ENCODE assay signal across 19 mouse cellular contexts in genomic region chr3:145474163-145474562, GRCm38 (mm10).
"Had no signal": no experiment of that assay in that cellular context is flagged by ENCODE, and none has a peak within 500 bp of the region (broad histone marks: within the 10 kb centered on the region; RNA-seq: fewer than 3 reads in every experiment).

No protein-coding gene starts in this region.

- H3K27ac ChIP-seq: kidney, embryonic 15.5 days; limb, embryonic 10.5 days; limb, embryonic 13.5 days; liver, embryonic 12.5 days; liver, embryonic 15.5 days; lung, embryonic 15.5 days; midbrain, embryonic 10.5 days; midbrain, embryonic 13.5 days; stomach, postnatal 0 days had no signal

- ATAC-seq: liver, embryonic 12.5 days; midbrain, embryonic 13.5 days; midbrain, embryonic 16.5 days had no signal

- DNase-seq: kidney, adult 8-10 months; kidney, postnatal 14 days; kidney, postnatal 4 days; liver; lung, adult 18-20 months; lung, postnatal 10 days; lung, postnatal 36 days; thymus, postnatal 25 days had no signal

- H3K4me1 ChIP-seq: kidney, embryonic 15.5 days; limb, embryonic 10.5 days; liver, embryonic 12.5 days; liver, embryonic 15.5 days; lung, embryonic 15.5 days; megakaryocyte, embryonic 14.5 days; midbrain, embryonic 13.5 days had no signal

- H3K27me3 ChIP-seq: kidney, embryonic 15.5 days; limb, embryonic 13.5 days; liver, embryonic 12.5 days; liver, embryonic 15.5 days; lung, embryonic 15.5 days; megakaryocyte, embryonic 14.5 days; midbrain, embryonic 13.5 days had no signal

- H3K36me3 ChIP-seq: kidney, embryonic 15.5 days; limb, embryonic 10.5 days; limb, embryonic 13.5 days; liver, embryonic 12.5 days; liver, embryonic 15.5 days; lung, embryonic 15.5 days; midbrain, embryonic 10.5 days; midbrain, embryonic 13.5 days had no signal

- H3K4me3 ChIP-seq: kidney, embryonic 15.5 days; limb, embryonic 10.5 days; limb, embryonic 13.5 days; liver, embryonic 12.5 days; liver, embryonic 15.5 days; lung, embryonic 15.5 days; megakaryocyte, embryonic 14.5 days; midbrain, embryonic 10.5 days; midbrain, embryonic 13.5 days had no signal

- H3K9me3 ChIP-seq: kidney, embryonic 15.5 days; limb, embryonic 10.5 days; limb, embryonic 13.5 days; liver, embryonic 12.5 days; liver, embryonic 15.5 days; lung, embryonic 15.5 days; megakaryocyte, embryonic 14.5 days; midbrain, embryonic 10.5 days; midbrain, embryonic 13.5 days had no signal
